Mouse (Mus musculus): ENCODE data around the gene Ubr4.

GRCm38 (mm10) chr4:139386869-139387319 is 34.5 kb downstream of the Ubr4 start:
- TF ChIP-seq CTCF (IDR thresholded peaks at IDR 0.05; ENCODE audit: control insufficient read depth, insufficient read depth, low read length) (no peak), POLR2A (IDR thresholded peaks at IDR 0.05; ENCODE audit: borderline replicate concordance, control insufficient read depth, low read depth, low read length) (no peak)

All from bone marrow, adult 2 months (tissue).